Mouse (Mus musculus): ENCODE measurements around the gene Ccpg1os.

- TF ChIP-seq CTCF (IDR thresholded peaks at IDR 0.05) (no peak), EP300 (IDR thresholded peaks at IDR 0.05; ENCODE audit: insufficient read depth, low read depth, low read length) (no peak), POLR2A (IDR thresholded peaks at IDR 0.05; ENCODE audit: insufficient read depth, low read depth, low read length) (no peak)
Observed at GRCm38 (mm10) chr9:73004076-73004475, 18.9 kb upstream of the Ccpg1os start.
